Mouse (Mus musculus): Measurements from ENCODE around the gene Nprl3. TPM values are rescaled to one million over a fixed set of nuclear protein-coding genes. Genes with fewer than 3 reads are reported as not detected.
A peak's percentile ranks its signal among the peaks of the same experiment; 100 is the strongest.

Gene Nprl3
- total and polyA plus RNA-seq, 3 experiments, result 26.3 to 121 (median 106) TPM

DNA sequence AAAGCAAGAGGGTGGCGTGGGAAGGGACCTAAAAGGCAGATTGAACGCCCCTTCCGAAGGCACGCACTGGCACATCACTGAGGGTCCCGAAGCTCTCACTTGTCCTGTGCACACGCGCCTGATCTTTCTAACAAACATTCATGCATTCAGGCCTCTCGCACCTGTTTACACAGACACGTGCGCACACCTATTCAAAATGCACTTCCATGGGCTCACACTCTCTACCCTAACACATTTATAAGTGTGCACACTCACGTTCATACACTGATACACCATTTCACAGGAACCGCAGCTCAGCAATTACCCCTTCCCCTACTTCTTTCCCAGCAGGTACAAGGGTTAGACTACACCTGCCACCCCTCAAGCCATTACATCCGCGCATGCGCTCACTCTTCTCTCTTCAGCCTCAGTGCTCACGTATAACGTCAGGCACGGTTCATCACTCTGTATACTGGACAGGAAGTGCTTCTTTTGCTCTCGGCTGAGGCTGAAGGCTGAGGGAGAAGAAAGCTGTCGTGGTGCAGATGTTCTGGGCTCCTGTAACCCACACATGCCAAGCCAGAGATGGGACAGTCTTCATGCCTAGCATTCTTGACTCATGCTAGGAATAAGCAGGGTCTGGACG is 44.8 kb downstream of the Nprl3 start:
- Histone ChIP-seq H3K4me1 (ENCODE audit: insufficient read depth, low read depth, low read length) (peaks cover 70% of the 10 kb centered on the region), H3K4me3 (ENCODE audit: low read depth, low read length) (peak overlapping the region; percentile 68), H3K9me3 (replicated peaks) (no peaks in the 10 kb centered on the region; the same call in 1 of the 2 replicates), H3K27me3 (ENCODE audit: insufficient read depth, low read length) (peaks cover 73% of the 10 kb centered on the region), H3K36me3 (replicated peaks) (peaks cover 4% of the 10 kb centered on the region)
- ATAC-seq (ENCODE audit: extremely low read depth, insufficient number of reproducible peaks, low FRiP score, poor library complexity, severe bottlenecking) (no peak), DNase-seq (ENCODE audit: low spot score) (no peak)
- TF ChIP-seq POLR2AphosphoS5 (IDR thresholded peaks at IDR 0.05; ENCODE audit: insufficient replicate concordance, low read depth, low read length) (no peak), TAL1 (conservative IDR thresholded peaks at IDR 0.05; ENCODE audit: low read depth, low read length) (no peak), GATA2 (IDR thresholded peaks at IDR 0.05; ENCODE audit: borderline replicate concordance, low read depth, low read length) (no peak), CTCF (IDR thresholded peaks at IDR 0.05; ENCODE audit: low read depth, low read length) (no peak), GATA1 (IDR thresholded peaks at IDR 0.05; ENCODE audit: borderline replicate concordance, low read length) (no peak)

DNA sequence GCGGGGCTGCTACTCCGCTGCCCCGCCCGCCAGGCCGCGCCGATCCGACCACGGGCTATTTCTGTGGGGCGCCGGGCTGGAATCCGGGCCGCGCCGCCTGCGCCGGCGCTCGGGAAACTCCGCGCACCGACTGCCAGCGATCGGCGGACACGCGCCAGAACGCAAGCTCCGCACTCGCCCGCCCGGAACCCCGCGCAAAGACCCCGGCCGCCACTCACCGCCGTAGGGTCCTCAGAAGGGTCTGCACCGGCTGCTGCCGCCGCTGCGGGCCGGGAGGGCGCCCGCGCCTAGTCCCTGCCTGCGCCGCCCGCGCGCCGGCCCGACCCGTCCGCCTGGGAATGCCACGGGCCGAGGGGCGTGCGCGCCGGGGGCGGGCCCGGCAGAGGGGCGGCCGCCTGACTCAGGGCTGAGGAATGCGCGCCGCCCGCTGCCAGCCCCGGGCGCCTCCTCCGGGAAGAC is 45.5 kb downstream of the Nprl3 start, which contains the start of gene Rhbdf1:
TSS of gene Rhbdf1 (minus strand) at position 350 of the 459 bp plus-strand sequence.
- DNase-seq (ENCODE audit: low spot score) (no peak), ATAC-seq (ENCODE audit: extremely low read depth, insufficient number of reproducible peaks, low FRiP score, poor library complexity, severe bottlenecking) (no peak)
- Histone ChIP-seq H3K9me3 (replicated peaks) (no peaks in the 10 kb centered on the region; the same call in 1 of the 2 replicates), H3K4me3 (ENCODE audit: low read depth, low read length) (peak within 1 kb of the TSS; percentile 68), H3K27me3 (ENCODE audit: insufficient read depth, low read length) (peaks cover 75% of the 10 kb centered on the region), H3K36me3 (replicated peaks) (no peaks in the 10 kb centered on the region), H3K4me1 (ENCODE audit: insufficient read depth, low read depth, low read length) (peaks cover 70% of the 10 kb centered on the region)
- TF ChIP-seq GATA2 (IDR thresholded peaks at IDR 0.05; ENCODE audit: borderline replicate concordance, low read depth, low read length), result no peak
- TF ChIP-seq TAL1 (conservative IDR thresholded peaks at IDR 0.05; ENCODE audit: low read depth, low read length), result no peak

DNA sequence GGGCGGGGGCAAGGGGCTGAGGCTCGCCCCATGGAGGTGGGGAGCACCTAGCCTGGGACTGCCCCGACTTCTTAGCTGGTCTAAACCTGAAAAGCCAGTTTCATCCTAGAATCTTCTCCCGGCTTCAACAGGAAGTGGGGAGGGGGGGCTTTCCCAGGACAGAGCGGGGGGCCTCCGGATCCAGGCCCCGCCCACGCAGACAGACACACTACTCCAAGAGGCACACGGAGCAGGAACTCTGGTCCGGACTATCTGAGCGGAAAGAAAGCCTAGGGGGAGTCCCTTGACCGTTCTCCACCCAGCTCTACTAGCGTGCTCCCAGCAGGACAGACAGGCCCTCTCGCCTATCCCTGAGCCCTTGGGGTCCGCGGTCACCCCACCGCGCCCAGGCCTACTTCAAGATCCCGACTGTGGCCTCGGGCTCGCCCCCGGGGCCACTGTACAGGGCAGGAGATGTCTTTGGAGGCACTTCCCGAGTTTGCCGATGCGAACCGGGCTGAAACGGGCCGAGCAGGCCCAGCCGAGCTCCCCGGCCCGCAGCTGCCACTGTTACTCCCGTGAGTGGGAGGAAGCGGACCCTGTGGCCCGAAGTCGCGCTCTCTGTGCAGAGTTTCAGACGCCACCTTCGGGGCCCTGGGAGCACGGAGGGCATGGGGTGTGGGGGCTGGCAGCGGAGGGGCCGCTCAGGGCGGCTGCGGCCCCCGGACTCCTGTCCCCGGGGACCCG is 46.1 kb downstream of the Nprl3 start:
- no peak for DNase-seq (ENCODE audit: low spot score)
- TF ChIP-seq CTCF (IDR thresholded peaks at IDR 0.05; ENCODE audit: low read depth, low read length) (no peak), GATA1 (IDR thresholded peaks at IDR 0.05; ENCODE audit: borderline replicate concordance, low read length) (no peak), TAL1 (conservative IDR thresholded peaks at IDR 0.05; ENCODE audit: low read depth, low read length) (no peak), POLR2AphosphoS5 (IDR thresholded peaks at IDR 0.05; ENCODE audit: insufficient replicate concordance, low read depth, low read length) (no peak), GATA2 (IDR thresholded peaks at IDR 0.05; ENCODE audit: borderline replicate concordance, low read depth, low read length) (no peak)
- H3K27me3 ChIP-seq (ENCODE audit: insufficient read depth, low read length), result peaks cover 75% of the 10 kb centered on the region
- H3K36me3 ChIP-seq (replicated peaks), result no peaks in the 10 kb centered on the region
- H3K4me1 ChIP-seq (ENCODE audit: insufficient read depth, low read depth, low read length), result peaks cover 70% of the 10 kb centered on the region
- peak overlapping the region; percentile 68 for H3K4me3 ChIP-seq (ENCODE audit: low read depth, low read length)
- ATAC-seq (ENCODE audit: extremely low read depth, insufficient number of reproducible peaks, low FRiP score, poor library complexity, severe bottlenecking), result no peak
- no peaks in the 10 kb centered on the region; the same call in 1 of the 2 replicates for H3K9me3 ChIP-seq (replicated peaks)

DNA sequence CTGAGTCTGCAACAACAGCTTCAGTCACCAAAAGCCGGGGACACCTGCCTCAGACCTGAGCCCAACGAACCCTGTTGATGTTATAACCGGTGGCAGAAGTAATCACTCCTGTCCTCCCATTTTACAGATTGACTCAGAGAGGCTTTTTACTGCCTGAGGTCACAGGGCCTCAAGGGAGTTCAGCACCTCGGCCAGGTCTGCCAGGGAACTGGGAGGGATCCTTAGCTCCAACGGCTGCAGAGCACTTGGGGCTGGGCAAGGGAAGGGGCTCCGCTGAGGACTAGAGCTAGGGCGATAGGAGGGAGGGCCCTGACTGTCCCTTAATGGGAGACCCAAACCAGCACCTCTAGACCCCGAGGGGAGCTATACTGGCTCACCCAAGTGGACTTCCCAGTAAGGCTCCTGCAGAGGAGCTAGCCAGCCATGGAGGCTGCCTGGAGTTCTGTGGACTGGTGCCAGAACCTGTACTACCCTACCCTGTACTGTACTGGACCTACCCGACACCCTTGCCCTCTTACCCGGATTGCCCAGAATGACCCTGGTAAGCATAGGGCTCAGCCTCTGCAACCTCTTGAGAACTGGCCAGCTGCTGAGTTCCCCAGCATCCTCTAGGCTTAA is 46.8 kb downstream of the Nprl3 start:
- Histone ChIP-seq H3K36me3 (replicated peaks) (no peaks in the 10 kb centered on the region), H3K9me3 (replicated peaks) (no peaks in the 10 kb centered on the region; the same call in 1 of the 2 replicates), H3K4me3 (ENCODE audit: low read depth, low read length) (peak overlapping the region; percentile 68; the same call in 1 of the 2 replicates), H3K4me1 (ENCODE audit: insufficient read depth, low read depth, low read length) (peaks cover 65% of the 10 kb centered on the region), H3K27me3 (ENCODE audit: insufficient read depth, low read length) (peaks cover 79% of the 10 kb centered on the region)
- ATAC-seq (ENCODE audit: extremely low read depth, insufficient number of reproducible peaks, low FRiP score, poor library complexity, severe bottlenecking), result no peak
- no peak for TF ChIP-seq POLR2AphosphoS5 (IDR thresholded peaks at IDR 0.05; ENCODE audit: insufficient replicate concordance, low read depth, low read length)
- TF ChIP-seq GATA2 (IDR thresholded peaks at IDR 0.05; ENCODE audit: borderline replicate concordance, low read depth, low read length), result no peak
- no peak for TF ChIP-seq TAL1 (conservative IDR thresholded peaks at IDR 0.05; ENCODE audit: low read depth, low read length)
- no peak for TF ChIP-seq GATA1 (IDR thresholded peaks at IDR 0.05; ENCODE audit: borderline replicate concordance, low read length)
- no peak for TF ChIP-seq CTCF (IDR thresholded peaks at IDR 0.05; ENCODE audit: low read depth, low read length)
- no peak for DNase-seq (ENCODE audit: low spot score)

DNA sequence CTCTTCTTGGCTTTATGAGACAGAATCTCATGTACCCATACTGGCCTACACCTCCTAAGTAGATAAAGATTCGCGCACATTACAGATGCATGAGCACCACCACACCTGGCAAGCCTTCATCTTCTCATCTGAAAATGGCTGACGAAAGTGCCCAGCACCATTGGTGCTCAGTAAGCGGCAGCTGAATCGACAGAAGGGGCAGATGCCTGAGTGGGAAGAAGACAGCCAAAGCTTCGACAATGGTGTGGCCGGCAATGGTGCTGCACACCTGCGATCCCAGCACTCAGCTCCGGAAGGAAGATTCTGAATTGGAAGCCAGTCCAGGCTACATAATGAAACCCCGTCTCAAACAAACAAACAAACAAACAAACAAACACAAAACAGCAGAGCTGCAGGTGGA is 48.2 kb downstream of the Nprl3 start:
- TF ChIP-seq GATA2 (IDR thresholded peaks at IDR 0.05; ENCODE audit: borderline replicate concordance, low read depth, low read length) (no peak), TAL1 (conservative IDR thresholded peaks at IDR 0.05; ENCODE audit: low read depth, low read length) (no peak), POLR2AphosphoS5 (IDR thresholded peaks at IDR 0.05; ENCODE audit: insufficient replicate concordance, low read depth, low read length) (no peak), GATA1 (IDR thresholded peaks at IDR 0.05; ENCODE audit: borderline replicate concordance, low read length) (no peak), CTCF (IDR thresholded peaks at IDR 0.05; ENCODE audit: low read depth, low read length) (no peak)
- no peaks in the 10 kb centered on the region for H3K36me3 ChIP-seq (replicated peaks)
- no peak overlapping the region for H3K4me3 ChIP-seq (ENCODE audit: low read depth, low read length)
- peaks cover 82% of the 10 kb centered on the region for H3K27me3 ChIP-seq (ENCODE audit: insufficient read depth, low read length)
- ATAC-seq (ENCODE audit: extremely low read depth, insufficient number of reproducible peaks, low FRiP score, poor library complexity, severe bottlenecking), result no peak
- no peak for DNase-seq (ENCODE audit: low spot score)
- peaks cover 50% of the 10 kb centered on the region for H3K4me1 ChIP-seq (ENCODE audit: insufficient read depth, low read depth, low read length)
- no peaks in the 10 kb centered on the region; the same call in 1 of the 2 replicates for H3K9me3 ChIP-seq (replicated peaks)

DNA sequence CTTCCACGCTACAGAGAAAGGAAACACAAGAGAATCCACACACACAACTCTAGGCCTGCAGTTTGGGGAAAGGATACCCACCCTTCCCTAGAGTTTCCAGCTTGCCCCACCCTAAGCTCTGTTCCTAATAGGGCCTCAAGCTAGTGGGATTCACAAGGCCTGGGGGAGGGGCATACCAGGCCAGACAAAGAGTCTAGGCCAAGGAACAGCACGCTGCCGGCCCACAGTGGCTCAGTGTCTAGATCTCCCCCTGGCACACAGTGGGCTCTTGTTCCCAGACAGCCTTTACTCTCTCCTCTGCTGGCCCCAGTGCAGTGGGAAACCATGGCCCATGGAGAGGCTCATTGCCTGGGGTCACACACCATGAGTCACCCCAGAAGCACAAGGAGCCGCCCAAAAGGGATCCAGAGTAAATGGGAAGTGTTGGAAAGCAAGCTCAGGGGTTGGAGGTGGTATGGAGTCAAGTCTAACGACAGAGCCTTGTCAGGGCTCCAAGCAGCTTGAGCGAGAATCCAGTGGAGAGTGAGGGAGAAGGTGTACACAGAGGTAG is 48.9 kb downstream of the Nprl3 start:
- ATAC-seq (ENCODE audit: extremely low read depth, insufficient number of reproducible peaks, low FRiP score, poor library complexity, severe bottlenecking) (no peak), DNase-seq (ENCODE audit: low spot score) (no peak)
- H3K27me3 ChIP-seq (ENCODE audit: insufficient read depth, low read length), result peaks cover 80% of the 10 kb centered on the region
- no peak overlapping the region for H3K4me3 ChIP-seq (ENCODE audit: low read depth, low read length)
- H3K9me3 ChIP-seq (replicated peaks), result no peaks in the 10 kb centered on the region; the same call in 1 of the 2 replicates
- H3K4me1 ChIP-seq (ENCODE audit: insufficient read depth, low read depth, low read length), result peaks cover 48% of the 10 kb centered on the region
- H3K36me3 ChIP-seq (replicated peaks), result no peaks in the 10 kb centered on the region
- TF ChIP-seq POLR2AphosphoS5 (IDR thresholded peaks at IDR 0.05; ENCODE audit: insufficient replicate concordance, low read depth, low read length), result no peak
- no peak for TF ChIP-seq CTCF (IDR thresholded peaks at IDR 0.05; ENCODE audit: low read depth, low read length)
- TF ChIP-seq GATA1 (IDR thresholded peaks at IDR 0.05; ENCODE audit: borderline replicate concordance, low read length), result no peak
- no peak for TF ChIP-seq GATA2 (IDR thresholded peaks at IDR 0.05; ENCODE audit: borderline replicate concordance, low read depth, low read length)
- TF ChIP-seq TAL1 (conservative IDR thresholded peaks at IDR 0.05; ENCODE audit: low read depth, low read length), result no peak

All from G1E (cell line).